Comparison of ENCODE assay signal across 8 mouse cellular contexts in genomic region chr7:83884021-83884658, GRCm38 (mm10). TPM values are rescaled to one million over a fixed set of nuclear protein-coding genes. Genes with fewer than 3 reads are reported as not detected.
A peak's percentile ranks its signal among the peaks of the same experiment; 100 is the strongest.
DNase-seq lines count a peak whose midpoint lies in the region; ATAC-seq and TF ChIP-seq lines count a peak whose summit lies in the region.

Gene Tlnrd1, minus strand, starts transcription at chr7:83884305.
Gene Mesd, plus strand, starts transcription at chr7:83884466.

- H3K4me1 ChIP-seq in cortical plate, adult 2 months (ENCODE audit: control insufficient read depth, insufficient read depth, low read length), result peaks cover 6% of the 10 kb centered on the region

- intact Hi-C loops in left cerebral cortex, postnatal 10 days (cut with DNase I), result loop anchor here (5.0 to 10.0 kb wide), 2 partner anchors 72 to 319 kb away; no protein-coding TSS in a partner anchor

- peak within 1 kb of the TSS; percentile 94 for H3K27ac ChIP-seq in cortical plate, adult 2 months (ENCODE audit: insufficient read depth, low read length)

- no peak for TF ChIP-seq CTCF in cortical plate, adult 2 months (IDR thresholded peaks at IDR 0.05; ENCODE audit: extremely low read depth, insufficient read depth, low read length)

- peak; percentile 81 for ATAC-seq in activated CD4-positive, CD25-positive, alpha-beta regulatory T cell, adult 4 months
- ATAC-seq in megakaryocyte-erythroid progenitor cell, adult 5-6 weeks (replicated peaks; ENCODE audit: low FRiP score, low TSS enrichment, poor library complexity, severe bottlenecking), result peak; percentile 51

- peak within 1 kb of the TSS; percentile 61 for H3K4me3 ChIP-seq in cortical plate, adult 2 months (ENCODE audit: insufficient read depth, low read length)

- TF ChIP-seq POLR2A in cortical plate, adult 2 months (IDR thresholded peaks at IDR 0.05; ENCODE audit: extremely low read depth, insufficient read depth, low read length), result peak; percentile 66

- peak; percentile 78 for DNase-seq in gastrocnemius, postnatal 10 days
- peak; percentile 92 for DNase-seq in induced T-regulatory cell, adult 2 months (ENCODE audit: low read depth)
- peak; percentile 86 to 95 for DNase-seq in left cerebral cortex, postnatal 10 days (ENCODE audit: extremely low spot score in 1 of 2, low spot score in 2 of 2)
- peak; percentile 93 for DNase-seq in right cerebral cortex, postnatal 25 days
- DNase-seq in urinary bladder, postnatal 4 days (ENCODE audit: low spot score in 2 of 2), result peak; percentile 88

RNA-seq across cellular contexts. Expression of gene Tlnrd1, which starts in this region (rescaled TPM):
- under 1 TPM; 0.70 to 0.93 TPM for polyA plus RNA-seq in activated CD4-positive, CD25-positive, alpha-beta regulatory T cell, adult 4 months (2017; shearing (Covaris generic))
- polyA plus RNA-seq in cortical plate, adult 2 months (2012; rRNA removed), result 18.1 and 20.5 TPM in 2 replicates
- total RNA-seq in gastrocnemius, postnatal 10 days (2021), result 10 to 100 TPM in 1 of 2 experiments, 1 to 10 TPM in 1; 6.8 to 10.9 TPM
- total RNA-seq in left cerebral cortex, postnatal 10 days (2021), result 10 to 100 TPM; 17.2 to 18.6 TPM
- 8.5 and 11.3 TPM in 2 replicates for total RNA-seq in megakaryocyte-erythroid progenitor cell, adult 5-6 weeks (2014; fragmentation: Nextera tagmentation)
- 4.4 and 7.8 TPM in 2 replicates for total RNA-seq in megakaryocyte-erythroid progenitor cell, adult 5-6 weeks (2017)

RNA-seq across cellular contexts. Expression of gene Mesd, which starts in this region (rescaled TPM):
- polyA plus RNA-seq in activated CD4-positive, CD25-positive, alpha-beta regulatory T cell, adult 4 months (2017; shearing (Covaris generic)), result 10 to 100 TPM; 31.8 to 38.0 TPM
- polyA plus RNA-seq in cortical plate, adult 2 months (2012; rRNA removed), result 34.8 and 37.8 TPM in 2 replicates
- 10 to 100 TPM; 43.4 to 54.3 TPM for total RNA-seq in gastrocnemius, postnatal 10 days (2021)
- total RNA-seq in left cerebral cortex, postnatal 10 days (2021), result 10 to 100 TPM; 56.6 to 74.9 TPM
- total RNA-seq in megakaryocyte-erythroid progenitor cell, adult 5-6 weeks (2014; fragmentation: Nextera tagmentation), result 28.6 and 29.5 TPM in 2 replicates
- total RNA-seq in megakaryocyte-erythroid progenitor cell, adult 5-6 weeks (2017), result 50.3 and 61.0 TPM in 2 replicates

Comparison
In these comparisons a context has a peak if more than half of its experiments do, and no peak if none do; other contexts are left out.
1. Peak in every context shown above with its lines: DNase-seq, ATAC-seq, H3K4me3 ChIP-seq and H3K27ac ChIP-seq.